Mouse (Mus musculus) liver, embryonic 15.5 days (tissue): ENCODE data around the gene Pycr2. TPM values are rescaled to one million over a fixed set of nuclear protein-coding genes. Genes with fewer than 3 reads are reported as not detected.

Source experiments
- ATAC-seq: fragments of 200-750 bp; cut with Nextera tagmentation; 2 replicates; pipeline ENCODE4 v1.8.0; 2017; ENCODE audit warnings: moderate number of reproducible peaks, mild to moderate bottlenecking, moderate library complexity; ENCODE audit not compliant: insufficient read depth
- H3K27ac ChIP-seq: fragments of 300-500 bp; sonication (generic); replicated peaks from 2 replicates; pipeline ENCODE4 v1.5.1; 2015; ENCODE audit warnings: mild to moderate bottlenecking, inconsistent platforms
- H3K27me3 ChIP-seq: fragments of 300-500 bp; sonication (generic); 2 replicates; pipeline ENCODE4 v1.6.1; 2015; ENCODE audit warnings: mild to moderate bottlenecking, inconsistent platforms
- H3K36me3 ChIP-seq: fragments of 300-500 bp; sonication (generic); replicated peaks from 2 replicates; pipeline ENCODE4 v1.6.1; 2015; ENCODE audit warnings: moderate library complexity, mild to moderate bottlenecking, inconsistent platforms
- H3K4me1 ChIP-seq: fragments of 300-500 bp; sonication (generic); replicated peaks from 2 replicates; pipeline ENCODE4 v1.6.1; 2015; ENCODE audit warnings: inconsistent platforms
- H3K4me2 ChIP-seq: fragments of 300-500 bp; sonication (generic); 2 replicates; pipeline ENCODE4 v1.6.1; 2015; ENCODE audit warnings: moderate library complexity, mild to moderate bottlenecking, inconsistent platforms
- H3K4me3 ChIP-seq: fragments of 300-500 bp; sonication (generic); replicated peaks from 2 replicates; pipeline ENCODE4 v1.5.1; 2015; ENCODE audit warnings: mild to moderate bottlenecking, inconsistent platforms
- H3K9ac ChIP-seq: fragments of 300-500 bp; sonication (generic); 2 replicates; pipeline ENCODE4 v1.6.1; 2015; ENCODE audit warnings: moderate library complexity, mild to moderate bottlenecking, inconsistent platforms
- H3K9me3 ChIP-seq: fragments of 300-500 bp; sonication (generic); replicated peaks from 2 replicates; pipeline ENCODE4 v1.6.1; 2016; ENCODE audit warnings: inconsistent platforms
- WGBS: fragments of 180-500 bp; shearing (Covaris S2); methylation state at CpG from one replicate; pipeline ENCODE4 v1.1.7; 2015; ENCODE audit warnings: mixed read lengths; ENCODE audit not compliant: insufficient replicate concordance; 5-methylcytosine and 5-hydroxymethylcytosine counted together
- polyA plus RNA-seq: library from polyadenylated mRNA; unstranded; fragments of >200 nt; fragmentation: Nextera tagmentation; extraction: Ambion mirVana; gene quantifications from 2 replicates; pipeline ENCODE4 v1.2.1, GENCODE M21; 2015

Pycr2 gene
- polyA plus RNA-seq, 1 experiment from 2014 or later: 93.6 TPM

- Histone ChIP-seq H3K9ac (no peak overlapping the region), H3K27ac (no peak overlapping the region), H3K4me3 (no peak overlapping the region), H3K4me1 (peaks cover 14% of the 10 kb centered on the region), H3K27me3 (no peaks in the 10 kb centered on the region), H3K4me2 (no peak overlapping the region), H3K9me3 (no peaks in the 10 kb centered on the region), H3K36me3 (peaks cover 68% of the 10 kb centered on the region)
- WGBS: 63% methylated on average over 5 of the region's 5 CpGs
- no peak for ATAC-seq
Observed at GRCm38 (mm10) chr1:180952808-180953207, 48.7 kb downstream of the Pycr2 start.

- H3K36me3 ChIP-seq: peaks cover 61% of the 10 kb centered on the region
- H3K27ac ChIP-seq: no peak overlapping the region
- peaks cover 9% of the 10 kb centered on the region; the same call in 1 of the 2 replicates for H3K4me1 ChIP-seq
- no peak overlapping the region for H3K9ac ChIP-seq
- H3K9me3 ChIP-seq: no peaks in the 10 kb centered on the region
- no peak overlapping the region for H3K4me2 ChIP-seq
- H3K4me3 ChIP-seq: no peak overlapping the region
- 75% methylated on average over 8 of the region's 8 CpGs for WGBS
- H3K27me3 ChIP-seq: no peaks in the 10 kb centered on the region
- ATAC-seq: no peak
Observed at GRCm38 (mm10) chr1:180956401-180956800, 52.3 kb downstream of the Pycr2 start.

GRCm38 (mm10) chr1:180956973-180957381 lies 52.9 kb downstream of the Pycr2 start:
- Histone ChIP-seq H3K36me3 (peaks cover 61% of the 10 kb centered on the region), H3K9ac (no peak overlapping the region), H3K27ac (no peak overlapping the region), H3K4me1 (peaks cover 9% of the 10 kb centered on the region; the same call in 1 of the 2 replicates), H3K27me3 (no peaks in the 10 kb centered on the region), H3K4me2 (no peak overlapping the region), H3K4me3 (no peak overlapping the region), H3K9me3 (no peaks in the 10 kb centered on the region)
- WGBS: 38% methylated on average over 8 of the region's 8 CpGs
- peak; percentile 64 for ATAC-seq

Other genes with a start within 250 kb of the Pycr2 start
- gene Mixl1, start 207.3 kb upstream of the Pycr2 start, polyA plus RNA-seq: 0.23 and 0.33 TPM in 2 replicates
- 7.6 and 8.3 TPM in 2 replicates for gene Acbd3, start 178.2 kb upstream of the Pycr2 start, polyA plus RNA-seq
- gene H3f3a, start 90.3 kb upstream of the Pycr2 start, polyA plus RNA-seq: 2,115 and 2,296 TPM in 2 replicates
- 21.8 and 22.4 TPM in 2 replicates for gene Sde2, start 53.2 kb upstream of the Pycr2 start, polyA plus RNA-seq
- gene Lefty2, start 11.2 kb upstream of the Pycr2 start, polyA plus RNA-seq: not detected in 2 replicates
- gene Lefty1, start 30.7 kb downstream of the Pycr2 start, polyA plus RNA-seq: 4.8 and 5.2 TPM in 2 replicates
- gene Tmem63a, start 38.1 kb downstream of the Pycr2 start, polyA plus RNA-seq: 8.0 and 9.3 TPM in 2 replicates
- 7.5 and 8.2 TPM in 2 replicates for gene Ephx1, start 116.6 kb downstream of the Pycr2 start, polyA plus RNA-seq
- gene 9130409I23Rik, start 146.9 kb downstream of the Pycr2 start, polyA plus RNA-seq: 0.10 TPM in 1 of 2 replicates, not detected in the other
- 8.8 and 9.5 TPM in 2 replicates for gene Nvl, start 239.9 kb downstream of the Pycr2 start, polyA plus RNA-seq
- gene Cnih4, start 240.4 kb downstream of the Pycr2 start, polyA plus RNA-seq: 49.1 and 50.1 TPM in 2 replicates